Mouse (Mus musculus) CH12.LX (cell line): ENCODE measurements around the gene Fscn1. TPM values are rescaled to one million over a fixed set of nuclear protein-coding genes. Genes with fewer than 3 reads are reported as not detected.

Source experiments
- DNase-seq: peaks from one replicate; pipeline ENCODE4 v3.0.0-alpha.2; 2013; ENCODE audit errors: extremely low read depth
- H3K27ac ChIP-seq: 2 replicates; pipeline ENCODE4 v1.5.1; 2012; ENCODE audit warnings: low read depth, mild to moderate bottlenecking, control low read depth, moderate library complexity; ENCODE audit not compliant: insufficient read depth
- H3K27me3 ChIP-seq: replicated peaks from 2 replicates; pipeline ENCODE3; 2012; ENCODE audit warnings: inconsistent platforms
- H3K36me3 ChIP-seq, 2 experiments: replicated peaks in 1 of 2; 2 replicates each; pipeline versions ENCODE3 to v1.6.1; 2012; ENCODE audit warnings: inconsistent platforms in 1 of 2, low read length in 1 of 2, mild to moderate bottlenecking in 1 of 2, mixed read lengths in 1 of 2, moderate library complexity in 1 of 2; ENCODE audit not compliant: control insufficient read depth in 1 of 2, insufficient read depth in 1 of 2
- H3K4me1 ChIP-seq, 2 experiments: 2 replicates each; pipeline ENCODE4 v1.6.1; 2012; ENCODE audit warnings: inconsistent platforms in 1 of 2, moderate library complexity in 1 of 2; ENCODE audit not compliant: insufficient read depth in 2 of 2, control insufficient read depth in 1 of 2
- H3K4me2 ChIP-seq: 2 replicates; pipeline ENCODE4 v1.6.1; 2012; ENCODE audit warnings: low read depth, mild to moderate bottlenecking, control low read depth; ENCODE audit not compliant: poor library complexity, insufficient read depth, severe bottlenecking
- H3K4me3 ChIP-seq, 3 experiments: fragments of 150-350 bp in 1 of 3; sonication (generic) in 1 of 3; replicated peaks in 1 of 3; 2 replicates each; pipeline versions ENCODE3 to v1.5.1; 2011 to 2012; ENCODE audit warnings: low read depth in 2 of 3, low read length in 2 of 3, mild to moderate bottlenecking in 2 of 3, moderate library complexity in 2 of 3, control low read depth in 1 of 3, improper control_type of control experiment in 1 of 3, inconsistent platforms in 1 of 3, mixed read lengths in 1 of 3; ENCODE audit not compliant: poor library complexity in 1 of 3
- H3K79me2 ChIP-seq: replicated peaks from 2 replicates; pipeline ENCODE4 v1.6.1; 2012; ENCODE audit warnings: mild to moderate bottlenecking, moderate library complexity; ENCODE audit not compliant: control insufficient read depth, poor library complexity, insufficient read depth, severe bottlenecking; ENCODE audit errors: extremely low read depth
- H3K9ac ChIP-seq: 2 replicates; pipeline ENCODE4 v1.6.1; 2012; ENCODE audit warnings: low read depth, mild to moderate bottlenecking, control low read depth, moderate library complexity; ENCODE audit not compliant: insufficient read depth
- H3K9me3 ChIP-seq: replicated peaks from 2 replicates; pipeline ENCODE3; 2012; ENCODE audit warnings: low read length, inconsistent platforms, mixed read lengths
- CHD2 ChIP-seq: IDR thresholded peaks from 2 replicates; pipeline ENCODE4 v1.6.1; 2011; ENCODE audit warnings: low read length, improper control_type of control experiment
- GABPA ChIP-seq: IDR thresholded peaks from 2 replicates; pipeline ENCODE4 v1.6.1; 2012; ENCODE audit warnings: low read depth, low read length, improper control_type of control experiment, inconsistent platforms; ENCODE audit not compliant: insufficient replicate concordance
- HCFC1 ChIP-seq: IDR thresholded peaks from 2 replicates; pipeline ENCODE4 v1.6.1; 2012; ENCODE audit warnings: low read depth, mild to moderate bottlenecking, inconsistent platforms, low read length, improper control_type of control experiment
- IRF4 ChIP-seq: IDR thresholded peaks from 2 replicates; pipeline ENCODE4 v1.6.1; 2014; ENCODE audit warnings: low read depth, mild to moderate bottlenecking, inconsistent platforms, low read length, improper control_type of control experiment
- JUN ChIP-seq: IDR thresholded peaks from 2 replicates; pipeline ENCODE4 v1.6.1; 2011; ENCODE audit warnings: low read depth, mild to moderate bottlenecking, low read length, improper control_type of control experiment, moderate library complexity; ENCODE audit not compliant: insufficient read depth
- MAFK ChIP-seq: IDR thresholded peaks from 2 replicates; pipeline ENCODE4 v1.6.1; 2011; ENCODE audit warnings: low read length, improper control_type of control experiment; ENCODE audit not compliant: insufficient replicate concordance
- MYC ChIP-seq: IDR thresholded peaks from 2 replicates; pipeline ENCODE4 v1.6.1; 2011; ENCODE audit warnings: low read depth, mild to moderate bottlenecking, improper control_type of control experiment, low read length
- POLR2A ChIP-seq: IDR thresholded peaks from 2 replicates; pipeline ENCODE4 v1.6.1; 2011; ENCODE audit warnings: low read depth, mild to moderate bottlenecking, improper control_type of control experiment, low read length
- POLR2AphosphoS2 ChIP-seq: IDR thresholded peaks from 2 replicates; pipeline ENCODE4 v1.6.1; 2011; ENCODE audit warnings: low read depth, low read length, improper control_type of control experiment
- RAD21 ChIP-seq: IDR thresholded peaks from 2 replicates; pipeline ENCODE4 v1.6.1; 2011; ENCODE audit warnings: low read depth, mild to moderate bottlenecking, low read length, improper control_type of control experiment, moderate library complexity
- SMC3 ChIP-seq: IDR thresholded peaks from 2 replicates; pipeline ENCODE4 v1.6.1; 2011; ENCODE audit warnings: low read depth, low read length, improper control_type of control experiment
- ZC3H11A ChIP-seq: IDR thresholded peaks from 2 replicates; pipeline ENCODE4 v1.6.1; 2012; ENCODE audit warnings: low read depth, mild to moderate bottlenecking, inconsistent platforms, low read length, improper control_type of control experiment
- ZMIZ1 ChIP-seq: IDR thresholded peaks from 2 replicates; pipeline ENCODE4 v1.6.1; 2012; ENCODE audit warnings: low read depth, mild to moderate bottlenecking, inconsistent platforms, low read length, improper control_type of control experiment
- ZNF384 ChIP-seq: IDR thresholded peaks from 2 replicates; pipeline ENCODE4 v1.6.1; 2012; ENCODE audit warnings: low read depth, low read length, improper control_type of control experiment, inconsistent platforms
- dilution Hi-C: fragments of 300-500 bp; cut with MboI; formaldehyde crosslinking; loops from 2 replicates; pipeline ENCODE4 v1.14.3; 2020; ENCODE audit warnings: low sequenced_read_pairs; ENCODE audit not compliant: extremely low pct_unique_long_range_greater_than_20kb, extremely low pct_ligation_motif_present
- in situ Hi-C: fragments of 300-500 bp; cut with MboI; formaldehyde crosslinking; loops from 3 replicates; pipeline ENCODE4 v1.14.3; 2019; ENCODE audit warnings: low sequenced_read_pairs, low pct_ligation_motif_present, low pct_unique_long_range_greater_than_20kb, mixed read lengths
- polyA plus RNA-seq: library from polyadenylated mRNA; unstranded; fragments of >175 nt; gene quantifications from 2 replicates; pipeline ENCODE4 v1.2.1, GENCODE M21; 2012; ENCODE audit warnings: low read depth; ENCODE audit not compliant: insufficient read length
- total RNA-seq, 2 experiments: library from RNA; depleted of rRNA; stranded (reverse); fragments of 300-350 nt in 1 of 2; fragments of >200 nt in 1 of 2; gene quantifications; 2 replicates each; pipeline ENCODE4 v1.2.3; 2012 to 2014

Gene Fscn1
- total and polyA plus RNA-seq, 3 experiments: 19.7 to 75.7 (median 65.3) TPM

DNA sequence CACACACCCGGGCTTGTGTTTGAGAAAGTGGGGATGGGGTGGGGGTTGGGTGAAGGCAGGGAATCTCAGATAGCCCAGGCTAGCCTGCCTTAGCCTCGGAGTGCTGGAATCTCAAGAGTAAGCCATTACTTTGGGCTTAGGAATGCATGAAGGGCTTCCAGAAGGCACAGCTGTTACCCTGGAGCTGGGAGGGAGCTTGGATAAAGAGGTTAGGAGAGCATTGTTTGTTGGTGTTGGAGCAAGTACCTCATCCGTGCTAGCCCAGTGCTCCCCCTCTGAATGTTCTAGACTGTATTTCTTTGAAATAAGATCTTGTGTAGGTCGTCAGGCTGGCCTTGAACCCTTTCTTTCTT is 30.8 kb upstream of the Fscn1 start:
- Histone ChIP-seq H3K27ac (peak overlapping the region; percentile 11; the same call in 1 of the 2 replicates), H3K4me1 (peaks cover 13 to 65% of the 10 kb centered on the region in 2 experiments; a peak in 3 of 4 replicates), H3K27me3 (no peaks in the 10 kb centered on the region), H3K79me2 (no peaks in the 10 kb centered on the region), H3K36me3 (no peaks in the 10 kb centered on the region), H3K4me2 (peak overlapping the region; percentile 25), H3K9ac (peak overlapping the region; percentile 70), H3K9me3 (no peaks in the 10 kb centered on the region), H3K4me3 (peak overlapping the region; percentile 60 to 62 (median 61))
- TF ChIP-seq HCFC1 (no peak), MAFK (no peak), MYC (no peak), RAD21 (no peak), CHD2 (peak; percentile 8; the same call in 1 of the 2 replicates), ZNF384 (peak; percentile 35; the same call in 1 of the 2 replicates)
- dilution Hi-C loops (no loop called here), in situ Hi-C loops (loop anchor here (25.0 kb wide), 1 partner anchor 358 kb away; the partner anchor contains the start of gene Zfp853)
- no peak for DNase-seq

DNA sequence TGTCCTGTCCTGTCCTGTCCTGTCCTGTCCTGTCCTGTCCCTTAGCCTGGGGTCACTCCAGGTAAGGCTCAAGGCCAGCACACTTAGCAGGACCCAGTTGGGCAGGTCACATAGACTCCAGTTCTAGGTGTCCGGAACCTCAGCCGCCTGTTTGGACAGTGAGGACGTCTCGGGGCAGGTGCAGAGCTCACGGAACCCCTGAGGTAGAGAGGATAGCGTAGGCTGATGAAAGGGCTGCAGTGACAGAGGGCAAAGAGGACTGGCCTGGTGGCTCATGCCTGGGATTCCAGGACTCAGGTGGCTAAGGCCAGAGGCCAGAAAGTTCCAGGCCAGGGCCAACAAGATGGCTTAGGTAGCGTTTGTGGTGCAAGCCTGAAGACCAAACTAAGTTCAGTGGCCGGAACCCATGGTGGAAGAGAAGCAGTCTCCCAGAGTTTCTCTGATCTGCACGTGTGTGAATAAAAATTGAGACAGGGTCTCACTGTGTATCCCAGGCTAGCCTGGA is 28.9 kb upstream of the Fscn1 start:
- Histone ChIP-seq H3K4me2 (0 out of 2 replicates have a peak overlapping the region, but pooled peaks have one; percentile 86), H3K36me3 (no peaks in the 10 kb centered on the region), H3K9me3 (no peaks in the 10 kb centered on the region), H3K4me1 (peaks cover 14 to 54% of the 10 kb centered on the region in 2 experiments), H3K9ac (no peak overlapping the region), H3K27me3 (no peaks in the 10 kb centered on the region), H3K27ac (no peak overlapping the region), H3K4me3 (no peak overlapping the region), H3K79me2 (no peaks in the 10 kb centered on the region)
- TF ChIP-seq ZMIZ1 (no peak), POLR2AphosphoS2 (no peak), HCFC1 (no peak), POLR2A (no peak), ZC3H11A (no peak), GABPA (no peak), IRF4 (no peak), JUN (no peak), SMC3 (no peak)
- no peak for DNase-seq
- in situ Hi-C loops (loop anchor here (5.0 to 25.0 kb wide), 2 partner anchors 44 to 356 kb away; partner anchors contain the start of gene Zfp853), dilution Hi-C loops (no loop called here)
